Mouse (Mus musculus): ENCODE results near the gene Pwwp2a.

DNA sequence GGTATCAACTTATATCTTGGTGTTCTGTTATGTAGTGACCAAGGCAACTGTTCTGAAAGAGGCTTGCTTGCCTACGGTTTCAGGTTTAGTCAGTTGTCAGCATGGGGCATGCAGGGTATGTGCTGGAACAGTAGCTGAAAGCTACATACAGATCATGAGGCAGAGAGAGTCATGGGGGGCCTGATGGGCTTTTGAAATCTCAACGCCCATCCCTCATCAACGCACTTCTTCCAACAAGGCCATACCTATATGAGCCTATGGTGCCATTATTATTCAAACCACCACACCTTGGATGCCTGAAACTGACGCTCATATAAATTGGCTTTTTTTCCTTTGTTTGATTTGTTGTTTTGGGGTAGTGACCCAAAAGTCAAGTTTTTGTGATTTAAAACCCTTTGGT lies 14.8 kb downstream of the Pwwp2a start:
- TF ChIP-seq CTCF (conservative IDR thresholded peaks at IDR 0.05 in 1 of 2, IDR thresholded peaks at IDR 0.05 in 1 of 2; ENCODE audit: low read depth in 2 of 2, low read length in 2 of 2) (no peak), EP300 (IDR thresholded peaks at IDR 0.05; ENCODE audit: low read length) (peak; percentile 21; the same call in 1 of the 2 replicates)
